Mouse (Mus musculus): ENCODE results near the gene Coq8b.
"Not testable (repeated sequence)": the region's sequence is repeated elsewhere in the genome, so short reads cannot be mapped to it uniquely, and the experiment has no call there.

Coq8b gene

GRCm38 (mm10) chr7:27228865-27229264, 4.0 kb upstream of the Coq8b start:
- DNase-seq (ENCODE audit: low spot score) = no peak

GRCm38 (mm10) chr7:27230781-27231180, 2.0 kb upstream of the Coq8b start:
- no peak for DNase-seq (ENCODE audit: low spot score)

GRCm38 (mm10) chr7:27231693-27232331, 1.0 kb upstream of the Coq8b start:
- DNase-seq (ENCODE audit: low spot score) = peak; percentile 57

- DNase-seq (ENCODE audit: low spot score) = no peak
Observed at GRCm38 (mm10) chr7:27233300-27233699, 477 bp downstream of the Coq8b start.

GRCm38 (mm10) chr7:27235726-27236125, 2.9 kb downstream of the Coq8b start:
- no peak for DNase-seq (ENCODE audit: low spot score)

- no peak for DNase-seq (ENCODE audit: low spot score)
Observed at GRCm38 (mm10) chr7:27237527-27237926, 4.7 kb downstream of the Coq8b start.

- DNase-seq (ENCODE audit: low spot score) = no peak
Observed at GRCm38 (mm10) chr7:27238568-27238967, 5.7 kb downstream of the Coq8b start.

GRCm38 (mm10) chr7:27243211-27243610, 10.4 kb downstream of the Coq8b start:
- DNase-seq (ENCODE audit: low spot score) = no peak

- DNase-seq (ENCODE audit: low spot score) = not testable (repeated sequence)
Observed at GRCm38 (mm10) chr7:27244088-27244487, 11.3 kb downstream of the Coq8b start.

- no peak for DNase-seq (ENCODE audit: low spot score)
Observed at GRCm38 (mm10) chr7:27249146-27249545, 16.3 kb downstream of the Coq8b start.

- DNase-seq (ENCODE audit: low spot score) = no peak
Observed at GRCm38 (mm10) chr7:27249928-27250327, 17.1 kb downstream of the Coq8b start.

GRCm38 (mm10) chr7:27251946-27252345, 19.1 kb downstream of the Coq8b start:
- DNase-seq (ENCODE audit: low spot score) = no peak

- no peak for DNase-seq (ENCODE audit: low spot score)
Observed at GRCm38 (mm10) chr7:27255721-27256120, 22.9 kb downstream of the Coq8b start.

- DNase-seq (ENCODE audit: low spot score) = peak; percentile 40
Observed at GRCm38 (mm10) chr7:27257046-27257851, 24.4 kb downstream of the Coq8b start.

- DNase-seq (ENCODE audit: low spot score) = no peak
Observed at GRCm38 (mm10) chr7:27257852-27258204, 25.0 kb downstream of the Coq8b start.

GRCm38 (mm10) chr7:27258205-27258899, 25.5 kb downstream of the Coq8b start, which contains the start of gene Numbl:
TSS of gene Numbl (plus strand) at chr7:27258433.
- peak; percentile 90 for DNase-seq (ENCODE audit: low spot score)

- DNase-seq (ENCODE audit: low spot score) = peak; percentile 18
Observed at GRCm38 (mm10) chr7:27259271-27259721, 26.5 kb downstream of the Coq8b start.

- no peak for DNase-seq (ENCODE audit: low spot score)
Observed at GRCm38 (mm10) chr7:27259771-27260170, 26.9 kb downstream of the Coq8b start.

- no peak for DNase-seq (ENCODE audit: low spot score)
Observed at GRCm38 (mm10) chr7:27260856-27261255, 28.0 kb downstream of the Coq8b start.

GRCm38 (mm10) chr7:27261888-27262287, 29.1 kb downstream of the Coq8b start:
- no peak for DNase-seq (ENCODE audit: low spot score)

GRCm38 (mm10) chr7:27264761-27265160, 31.9 kb downstream of the Coq8b start:
- DNase-seq (ENCODE audit: low spot score) = no peak

GRCm38 (mm10) chr7:27266515-27267128, 33.8 kb downstream of the Coq8b start:
- no peak for DNase-seq (ENCODE audit: low spot score)
